Mouse (Mus musculus) cortical plate, adult 2 months (tissue): ENCODE results near the gene Cited4. TPM values are rescaled to one million over a fixed set of nuclear protein-coding genes. Genes with fewer than 3 reads are reported as not detected.

ENCODE experiments used
- H3K27ac ChIP-seq: fragments of 200-500 bp; 2 replicates; pipeline ENCODE4 v1.5.1; 2012; ENCODE audit warnings: low read length, control low read depth, inconsistent platforms; ENCODE audit not compliant: insufficient read depth
- H3K4me1 ChIP-seq: fragments of 200-500 bp; 2 replicates; pipeline ENCODE4 v1.6.1; 2011; ENCODE audit warnings: low read length; ENCODE audit not compliant: control insufficient read depth, insufficient read depth
- H3K4me3 ChIP-seq: fragments of 200-500 bp; 2 replicates; pipeline ENCODE4 v1.5.1; 2011; ENCODE audit warnings: mild to moderate bottlenecking, low read length, control low read depth; ENCODE audit not compliant: insufficient read depth
- CTCF ChIP-seq: fragments of 200-500 bp; IDR thresholded peaks from 2 replicates; pipeline ENCODE4 v1.5.1; 2011; ENCODE audit warnings: mild to moderate bottlenecking, control low read depth, low read length; ENCODE audit not compliant: insufficient read depth; ENCODE audit errors: extremely low read depth
- POLR2A ChIP-seq: fragments of 200-500 bp; IDR thresholded peaks from 2 replicates; pipeline ENCODE4 v1.6.1; 2011; ENCODE audit warnings: mild to moderate bottlenecking, low read length, control low read depth; ENCODE audit not compliant: insufficient read depth; ENCODE audit errors: extremely low read depth
- polyA plus RNA-seq: library from polyadenylated mRNA; depleted of rRNA; stranded (reverse); fragments of >200 nt; gene quantifications from 2 replicates; pipeline ENCODE4 v1.2.3, GENCODE M21; 2012; rRNA removed

Cited4 gene
- 16.8 and 18.1 TPM in 2 replicates for polyA plus RNA-seq

- no peaks in the 10 kb centered on the region for H3K4me1 ChIP-seq
- TF ChIP-seq POLR2A (peak; percentile 99), CTCF (no peak)
- peak within 1 kb of the TSS; percentile 46 for H3K4me3 ChIP-seq
- H3K27ac ChIP-seq: peak within 1 kb of the TSS; percentile 52; the same call in 1 of the 2 replicates
These were observed at the start of gene Cited4 for GRCm38 (mm10) chr4:120666358-120667024. Cited4 (plus strand) TSS chr4:120666572.

GRCm38 (mm10) chr4:120627728-120628127 is 38.6 kb upstream of the Cited4 start:
- TF ChIP-seq POLR2A: no peak
- no peak for TF ChIP-seq CTCF
- H3K27ac ChIP-seq: no peak overlapping the region
- no peak overlapping the region for H3K4me3 ChIP-seq
- no peaks in the 10 kb centered on the region for H3K4me1 ChIP-seq

- no peak overlapping the region for H3K27ac ChIP-seq
- no peaks in the 10 kb centered on the region for H3K4me1 ChIP-seq
- no peak overlapping the region for H3K4me3 ChIP-seq
- TF ChIP-seq POLR2A (no peak), CTCF (no peak)
These were observed 36.0 kb upstream of the Cited4 start for GRCm38 (mm10) chr4:120630218-120630931.

GRCm38 (mm10) chr4:120631828-120632227 is 34.5 kb upstream of the Cited4 start:
- TF ChIP-seq POLR2A (no peak), CTCF (no peak)
- Histone ChIP-seq H3K4me3 (no peak overlapping the region), H3K4me1 (no peaks in the 10 kb centered on the region), H3K27ac (no peak overlapping the region)

GRCm38 (mm10) chr4:120635351-120635750 is 31.0 kb upstream of the Cited4 start:
- H3K4me1 ChIP-seq: no peaks in the 10 kb centered on the region
- H3K4me3 ChIP-seq: no peak overlapping the region
- no peak for TF ChIP-seq POLR2A
- TF ChIP-seq CTCF: no peak

GRCm38 (mm10) chr4:120641946-120642345 is 24.4 kb upstream of the Cited4 start:
- Histone ChIP-seq H3K4me1 (no peaks in the 10 kb centered on the region), H3K4me3 (no peak overlapping the region), H3K27ac (no peak overlapping the region)
- TF ChIP-seq POLR2A (no peak), CTCF (no peak)

More at GRCm38 (mm10) chr4:120635351-120635750, 31.0 kb upstream of the Cited4 start:
- H3K27ac ChIP-seq: no peak overlapping the region

- Histone ChIP-seq H3K4me3 (no peak overlapping the region), H3K4me1 (no peaks in the 10 kb centered on the region), H3K27ac (no peak overlapping the region)
- TF ChIP-seq POLR2A (no peak), CTCF (no peak)
These were observed 22.5 kb upstream of the Cited4 start for GRCm38 (mm10) chr4:120643899-120644298.

- H3K4me1 ChIP-seq: no peaks in the 10 kb centered on the region
- H3K27ac ChIP-seq: 0 out of 2 replicates have a peak overlapping the region, but pooled peaks have one; percentile 35
- peak overlapping the region; percentile 78 for H3K4me3 ChIP-seq
- no peak for TF ChIP-seq CTCF
- no peak; the same call in 1 of the 2 replicates for TF ChIP-seq POLR2A
These were observed 16.8 kb upstream of the Cited4 start for GRCm38 (mm10) chr4:120649369-120650207.

- TF ChIP-seq POLR2A: no peak
- TF ChIP-seq CTCF: no peak
- Histone ChIP-seq H3K4me1 (no peaks in the 10 kb centered on the region), H3K4me3 (peak overlapping the region; percentile 78), H3K27ac (no peak overlapping the region)
These were observed 16.2 kb upstream of the Cited4 start for GRCm38 (mm10) chr4:120650208-120650592.
